8 mouse cellular contexts compared by ENCODE assay signal in genomic region chr10:78575105-78575632, GRCm38 (mm10). TPM values are rescaled to one million over a fixed set of nuclear protein-coding genes. Genes with fewer than 3 reads are reported as not detected.
DNase-seq lines count a peak whose midpoint lies in the region; ATAC-seq and TF ChIP-seq lines count a peak whose summit lies in the region.

No protein-coding gene starts in this region.

- peaks cover 6% of the 10 kb centered on the region; the same call in 1 of the 2 replicates for H3K4me1 ChIP-seq in kidney, adult 2 months (ENCODE audit: control insufficient read depth, insufficient read depth, low read length)
- peaks cover 15% of the 10 kb centered on the region for H3K4me1 ChIP-seq in hindbrain, embryonic 15.5 days (replicated peaks)
- H3K4me1 ChIP-seq in midbrain, embryonic 13.5 days (replicated peaks) = peaks cover 11% of the 10 kb centered on the region

- in situ Hi-C loops in Patski (cut with MboI; ENCODE audit: low pct_unique_long_range_greater_than_20kb) = loop anchor here (10.0 kb wide), 1 partner anchor 1100 kb away; no protein-coding TSS in a partner anchor

- TF ChIP-seq CTCF in kidney, adult 2 months (conservative IDR thresholded peaks at IDR 0.05; ENCODE audit: insufficient read depth, insufficient read length, low read depth, low read length) = no peak
- TF ChIP-seq CTCF in Patski (IDR thresholded peaks at IDR 0.05) = no peak

- DNase-seq in kidney, adult 2 months = no peak
- no peak for DNase-seq in kidney, adult 9 months
- DNase-seq in Patski (ENCODE audit: low read depth, low spot score) = no peak
- DNase-seq in gastrocnemius, postnatal 25 days = no peak
- no peak for DNase-seq in retina, embryonic 14.5 days (ENCODE audit: low spot score)
- DNase-seq in cerebellum, adult 18-20 months = no peak

- POLR2A ChIA-PET in Patski (lab: Charles Lee) = interaction anchor here (1.1 to 1.5 kb wide), 2 partner anchors 14 to 16 kb away, joined by 4 to 9 read pairs; no protein-coding TSS in a partner anchor

- CTCF ChIA-PET in Patski (lab: Charles Lee) = interaction anchor here (1.0 kb wide), 1 partner anchor 10 kb away, joined by 4 read pairs; no protein-coding TSS in a partner anchor

- peak overlapping the region; percentile 65 for H3K4me2 ChIP-seq in hindbrain, embryonic 15.5 days
- H3K4me2 ChIP-seq in midbrain, embryonic 13.5 days (replicated peaks) = peak overlapping the region; percentile 68

- H3K36me3 ChIP-seq in kidney, adult 2 months (ENCODE audit: control insufficient read depth, insufficient read depth, low read length) = no peaks in the 10 kb centered on the region
- H3K36me3 ChIP-seq in hindbrain, embryonic 15.5 days = peaks cover 5% of the 10 kb centered on the region; the same call in 1 of the 2 replicates
- peaks cover 32% of the 10 kb centered on the region for H3K36me3 ChIP-seq in midbrain, embryonic 13.5 days

- peak overlapping the region; percentile 44 for H3K27ac ChIP-seq in kidney, adult 2 months (ENCODE audit: insufficient read depth, low read depth, low read length)
- peak overlapping the region; percentile 88 for H3K27ac ChIP-seq in hindbrain, embryonic 15.5 days (replicated peaks)
- H3K27ac ChIP-seq in midbrain, embryonic 13.5 days = peak overlapping the region; percentile 78

- peak overlapping the region; percentile 56 for H3K9ac ChIP-seq in hindbrain, embryonic 15.5 days
- H3K9ac ChIP-seq in midbrain, embryonic 13.5 days (replicated peaks) = peak overlapping the region; percentile 78

- no peak for TF ChIP-seq POLR2A in kidney, adult 2 months (IDR thresholded peaks at IDR 0.05; ENCODE audit: low read depth, low read length)

- 6% methylated on average over 13 of the region's 13 CpGs for WGBS in kidney, adult 2 months
- WGBS in hindbrain, embryonic 15.5 days = 17% methylated on average over 13 of the region's 13 CpGs
- 20% methylated on average over 13 of the region's 13 CpGs for WGBS in midbrain, embryonic 13.5 days

- H3K4me3 ChIP-seq in kidney, adult 2 months (ENCODE audit: insufficient read depth, low read depth, low read length) = peak overlapping the region; percentile 82
- peak overlapping the region; percentile 57 for H3K4me3 ChIP-seq in hindbrain, embryonic 15.5 days
- H3K4me3 ChIP-seq in midbrain, embryonic 13.5 days (replicated peaks) = peak overlapping the region; percentile 60

- no peaks in the 10 kb centered on the region for H3K9me3 ChIP-seq in hindbrain, embryonic 15.5 days
- no peaks in the 10 kb centered on the region for H3K9me3 ChIP-seq in midbrain, embryonic 13.5 days

- no peaks in the 10 kb centered on the region for H3K27me3 ChIP-seq in kidney, adult 2 months (replicated peaks; ENCODE audit: control insufficient read depth, insufficient read depth, low read length)
- H3K27me3 ChIP-seq in Patski = no peaks in the 10 kb centered on the region
- H3K27me3 ChIP-seq in hindbrain, embryonic 15.5 days = no peaks in the 10 kb centered on the region
- H3K27me3 ChIP-seq in midbrain, embryonic 13.5 days = no peaks in the 10 kb centered on the region

- ATAC-seq in Patski = peak; percentile 49
- ATAC-seq in hindbrain, embryonic 15.5 days (ENCODE audit: low FRiP score, low read depth) = peak; percentile 54
- peak; percentile 65 for ATAC-seq in midbrain, embryonic 13.5 days

RNA-seq across cellular contexts. Expression of gene Ilvbl, which starts 1.0 kb away (rescaled TPM):
- 53.5 and 60.6 TPM in 2 replicates for polyA plus RNA-seq in kidney, adult 2 months (2012; rRNA removed)
- 132 TPM for polyA plus RNA-seq in Patski (2021)
- polyA plus RNA-seq in hindbrain, embryonic 15.5 days (2015; fragmentation: Nextera tagmentation; extraction: Ambion mirVana) = 65.0 and 69.9 TPM in 2 replicates
- 49.6 and 50.0 TPM in 2 replicates for polyA plus RNA-seq in midbrain, embryonic 13.5 days (2015; fragmentation: Nextera tagmentation; extraction: Ambion mirVana)
- 10 to 100 TPM; 10.0 to 13.4 TPM for total RNA-seq in gastrocnemius, postnatal 25 days (2021)

RNA-seq across cellular contexts. Expression of gene Syde1, which starts 16.6 kb away (rescaled TPM):
- 23.6 and 28.8 TPM in 2 replicates for polyA plus RNA-seq in kidney, adult 2 months (2012; rRNA removed)
- polyA plus RNA-seq in Patski (2021) = 46.6 TPM
- polyA plus RNA-seq in hindbrain, embryonic 15.5 days (2015; fragmentation: Nextera tagmentation; extraction: Ambion mirVana) = 3.1 and 4.2 TPM in 2 replicates
- 4.1 and 4.9 TPM in 2 replicates for polyA plus RNA-seq in midbrain, embryonic 13.5 days (2015; fragmentation: Nextera tagmentation; extraction: Ambion mirVana)
- 1 to 10 TPM; 3.8 to 5.2 TPM for total RNA-seq in gastrocnemius, postnatal 25 days (2021)

RNA-seq across cellular contexts. Expression of gene Olfr1357, which starts 42.7 kb away (rescaled TPM):
- polyA plus RNA-seq in kidney, adult 2 months (2012; rRNA removed) = not detected in 2 replicates
- polyA plus RNA-seq in Patski (2021) = not detected
- not detected in 2 replicates for polyA plus RNA-seq in hindbrain, embryonic 15.5 days (2015; fragmentation: Nextera tagmentation; extraction: Ambion mirVana)
- not detected in 2 replicates for polyA plus RNA-seq in midbrain, embryonic 13.5 days (2015; fragmentation: Nextera tagmentation; extraction: Ambion mirVana)
- not detected for total RNA-seq in gastrocnemius, postnatal 25 days (2021)

RNA-seq across cellular contexts. Expression of gene Olfr1358, which starts 57.9 kb away (rescaled TPM):
- polyA plus RNA-seq in kidney, adult 2 months (2012; rRNA removed) = not detected in 2 replicates
- polyA plus RNA-seq in Patski (2021) = not detected
- polyA plus RNA-seq in hindbrain, embryonic 15.5 days (2015; fragmentation: Nextera tagmentation; extraction: Ambion mirVana) = not detected in 2 replicates
- not detected in 2 replicates for polyA plus RNA-seq in midbrain, embryonic 13.5 days (2015; fragmentation: Nextera tagmentation; extraction: Ambion mirVana)
- not detected for total RNA-seq in gastrocnemius, postnatal 25 days (2021)
